Mouse (Mus musculus) WW6 (cell line): ENCODE data around the gene Chsy1.

Experiments
- DNase-seq: peaks from one replicate; pipeline ENCODE4 v3.0.0-alpha.2; 2013; ENCODE audit warnings: low read depth, low spot score

Chsy1 gene

DNA sequence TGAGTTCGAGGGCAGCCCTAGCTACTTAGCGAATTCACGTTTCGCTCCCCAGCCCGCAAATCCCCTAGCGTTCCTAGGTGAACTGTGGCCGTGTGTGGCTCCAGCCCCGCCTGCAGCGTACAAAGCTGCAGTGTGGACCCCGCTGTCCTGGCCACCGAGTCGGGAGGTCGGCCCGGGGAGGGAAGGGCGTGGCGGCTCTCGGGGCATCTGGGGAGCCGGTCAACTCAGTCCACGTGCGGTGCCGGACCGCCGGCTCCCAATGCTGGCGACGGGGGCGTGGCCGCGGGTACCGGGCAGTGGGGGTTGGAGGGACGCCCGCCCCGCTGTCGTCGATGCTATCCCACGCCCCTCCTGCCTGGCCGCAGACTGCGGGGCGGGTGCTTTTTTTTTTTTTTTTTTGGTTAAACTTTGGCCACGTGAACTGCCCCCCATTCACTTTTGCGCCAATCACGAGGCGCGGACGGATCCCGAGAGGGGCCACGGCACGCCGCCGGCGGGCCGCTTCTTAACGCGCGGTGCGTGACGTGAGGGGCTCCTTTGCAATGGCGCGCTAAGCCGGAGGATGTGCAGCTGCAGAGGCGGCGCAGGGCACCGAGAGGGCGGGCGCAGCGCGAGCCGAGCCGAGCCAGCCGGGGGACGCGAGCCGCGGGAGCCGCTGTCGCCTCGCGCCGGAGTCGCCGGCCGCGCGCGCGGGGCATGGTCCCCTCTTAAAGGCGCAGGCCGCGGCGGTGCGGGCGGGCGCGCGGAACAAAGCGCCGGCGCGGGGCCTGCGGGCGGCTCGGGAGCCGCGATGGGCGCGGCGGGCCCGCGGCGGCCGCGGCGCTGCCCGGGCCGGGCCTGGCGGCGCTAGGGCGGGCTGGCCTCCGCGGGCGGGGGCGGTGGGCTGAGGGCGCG is at the start of gene Chsy1:
Gene Chsy1, plus strand, starts transcription at position 555 of the 894 bp plus-strand sequence.
- peak; percentile 70 for DNase-seq

DNA sequence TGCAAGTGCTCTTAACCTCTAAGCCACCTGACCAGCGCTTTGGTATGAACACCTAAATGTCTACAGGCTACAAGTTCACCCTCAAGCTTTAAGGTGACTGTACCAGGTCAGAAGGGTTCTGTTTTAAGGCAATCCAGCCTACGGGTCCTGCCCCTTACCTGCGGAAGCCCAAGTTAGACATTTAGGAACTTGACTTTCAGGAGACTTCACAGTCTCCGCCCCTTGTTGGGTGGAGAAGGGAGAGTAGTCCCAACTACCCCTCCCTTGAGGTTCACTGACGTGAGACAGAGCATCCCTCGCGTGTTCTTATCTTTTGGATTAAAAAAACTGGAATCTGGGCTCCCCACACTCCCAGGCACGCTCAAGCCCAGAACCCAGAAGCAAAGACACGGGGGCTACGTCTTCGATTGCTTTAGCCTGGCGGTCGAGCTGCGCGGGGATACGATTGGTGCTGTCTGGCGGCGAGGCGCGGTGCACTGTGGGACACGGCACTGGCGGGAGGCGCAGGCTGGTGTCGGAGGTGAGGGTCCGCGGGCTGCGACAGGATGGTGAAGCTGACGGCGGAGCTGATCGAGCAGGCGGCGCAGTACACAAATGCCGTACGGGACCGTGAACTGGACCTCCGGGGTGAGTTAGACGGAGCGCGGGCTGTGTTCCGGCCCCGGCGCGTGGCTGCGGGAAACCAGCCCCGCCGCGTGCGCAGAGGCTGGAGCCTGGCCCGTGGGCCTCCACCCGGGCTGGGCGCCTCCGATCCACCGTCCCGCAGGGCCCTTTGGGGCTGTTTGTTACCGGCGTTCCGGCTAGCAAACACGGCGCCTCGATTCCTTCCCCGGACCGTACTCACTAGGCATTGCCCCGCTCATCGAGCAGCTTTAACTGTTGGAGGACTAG is 49.0 kb upstream of the Chsy1 start:
- DNase-seq: peak; percentile 74

DNA sequence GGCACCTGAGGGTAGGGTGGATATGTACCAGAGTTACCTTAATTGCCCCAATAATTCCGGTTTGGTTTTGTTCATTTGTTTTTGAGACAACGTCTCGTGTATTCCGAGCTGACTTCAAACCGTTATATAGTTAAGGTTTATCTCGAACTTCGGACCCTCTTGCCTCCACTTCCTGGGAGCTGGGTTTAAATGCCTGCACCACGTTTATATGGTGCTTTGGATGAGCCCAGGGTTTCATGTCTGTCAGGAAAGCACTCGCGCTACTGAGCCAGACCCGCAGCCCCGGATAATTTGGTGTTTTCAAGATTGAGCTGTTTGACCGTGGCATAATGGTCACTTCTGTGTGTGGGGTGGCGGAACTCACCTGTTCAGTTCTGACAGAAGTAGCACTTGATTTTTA is 48.3 kb upstream of the Chsy1 start:
- DNase-seq: no peak

DNA sequence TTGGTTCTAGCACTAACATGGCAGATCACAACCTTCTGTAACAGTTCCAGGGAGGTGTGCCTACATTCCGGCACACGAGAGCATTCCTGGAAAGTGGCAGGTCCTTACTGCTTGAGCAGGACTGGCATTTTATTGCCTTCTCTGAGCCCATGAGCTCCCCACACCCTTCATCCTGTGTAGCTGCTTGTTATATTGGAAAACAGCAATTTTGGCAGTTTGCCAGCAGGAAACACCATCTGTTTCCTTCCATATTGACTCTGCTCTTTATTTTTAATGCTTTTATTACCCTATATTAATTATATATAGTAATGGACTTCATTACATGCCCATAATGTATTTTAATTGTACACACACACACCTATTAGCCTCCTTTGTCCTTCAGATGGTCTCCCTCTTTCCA is 32.9 kb upstream of the Chsy1 start:
- no peak for DNase-seq

DNA sequence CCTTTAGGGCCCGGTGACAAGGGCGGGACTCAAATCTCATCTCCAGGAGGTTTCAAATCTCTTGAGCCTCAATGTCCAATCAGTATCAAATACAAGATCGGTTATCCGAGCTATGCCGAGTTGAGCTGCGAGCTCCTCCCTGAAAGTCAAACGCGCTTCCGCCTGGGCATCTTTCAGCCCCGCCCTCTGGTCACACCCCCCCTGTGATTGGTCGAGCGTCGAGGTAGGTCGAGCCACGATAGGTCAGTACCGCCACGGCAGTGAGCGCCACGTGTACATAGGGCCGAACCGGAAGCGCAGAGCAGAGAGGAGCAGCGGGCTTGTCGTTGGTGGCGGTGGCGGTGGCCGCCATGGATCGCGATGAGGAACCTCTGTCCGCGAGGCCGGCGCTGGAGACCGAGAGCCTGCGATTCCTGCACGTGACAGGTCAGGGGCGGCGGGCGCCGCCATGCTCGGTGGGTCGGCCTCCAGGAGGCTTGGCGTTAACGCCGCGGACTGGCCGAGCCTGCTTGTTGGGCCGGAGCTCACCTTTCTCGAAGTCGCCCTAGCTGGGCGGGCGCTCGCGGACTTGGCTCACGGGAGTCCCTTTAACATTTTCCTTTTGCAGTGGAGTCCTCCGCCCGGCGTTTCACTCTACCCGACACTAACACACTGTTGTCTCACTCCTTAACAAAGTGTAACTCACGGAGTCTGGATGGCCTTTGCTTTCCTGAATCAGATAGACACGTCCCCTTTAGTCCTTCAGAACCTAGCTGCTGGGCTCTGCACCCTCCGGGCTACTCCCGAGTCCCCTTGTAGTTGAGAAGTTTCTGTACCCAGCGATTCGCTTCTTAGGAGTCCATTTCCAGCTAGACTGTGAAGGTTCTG is 29.7 kb upstream of the Chsy1 start, which contains the start of gene Selenos:
Gene Selenos, plus strand, starts transcription at position 286 of the 867 bp plus-strand sequence.
- DNase-seq: peak; percentile 95

DNA sequence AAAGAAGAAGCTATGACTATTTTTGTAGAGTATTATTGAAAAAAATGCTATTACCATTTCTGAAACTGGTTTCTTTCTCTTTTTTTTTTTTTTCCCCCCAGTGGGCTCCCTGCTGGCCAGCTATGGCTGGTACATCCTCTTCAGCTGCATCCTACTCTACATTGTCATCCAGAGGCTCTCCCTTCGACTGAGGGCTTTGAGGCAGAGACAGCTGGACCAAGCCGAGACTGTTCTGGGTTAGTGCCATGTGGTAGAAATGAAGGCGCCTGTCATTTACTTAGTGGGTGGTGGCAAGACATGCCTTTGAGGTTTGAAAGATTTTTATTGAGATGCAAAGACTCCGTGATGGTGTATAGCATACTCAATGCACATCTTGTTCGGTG is 29.1 kb upstream of the Chsy1 start:
- DNase-seq: no peak

DNA sequence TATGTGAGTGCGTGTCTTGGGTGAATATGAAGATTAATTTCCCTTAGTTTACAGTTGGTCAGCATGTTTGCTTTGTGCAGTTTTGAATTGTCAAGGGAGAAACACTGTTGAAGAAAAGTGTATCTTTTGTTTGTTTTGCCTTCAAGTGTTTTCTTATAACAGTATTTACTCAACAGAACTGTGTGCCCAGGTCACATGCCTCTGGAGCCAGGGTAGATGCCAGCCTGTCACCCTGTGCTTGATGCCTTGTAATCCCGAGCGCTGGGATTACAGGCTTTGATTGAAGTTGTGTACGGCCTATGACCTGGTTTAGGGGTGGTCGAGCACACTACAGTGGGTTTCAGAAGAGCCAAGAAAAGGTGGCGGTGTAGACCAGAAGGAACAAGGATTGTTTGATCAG is 25.6 kb upstream of the Chsy1 start:
- no peak for DNase-seq

DNA sequence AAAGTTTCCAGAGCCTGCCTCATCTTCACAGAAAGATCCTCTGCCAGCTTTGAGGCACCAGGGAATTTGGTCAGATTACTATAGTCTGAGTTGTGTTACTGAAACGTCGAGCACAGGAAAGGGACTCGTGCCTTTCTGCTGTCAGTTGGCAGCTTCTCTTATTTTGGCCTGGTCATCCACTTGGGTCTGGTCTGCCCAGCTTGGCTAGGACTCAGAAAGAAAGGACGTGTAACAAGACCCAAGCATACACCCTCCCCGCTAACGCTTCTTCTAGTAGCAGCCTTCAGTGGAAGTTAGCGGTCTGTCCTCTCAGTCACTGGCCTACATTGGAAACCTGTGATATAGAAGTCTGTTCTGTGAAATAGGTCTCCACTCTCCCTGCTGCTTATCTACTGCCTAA is 24.8 kb upstream of the Chsy1 start:
- no peak for DNase-seq

DNA sequence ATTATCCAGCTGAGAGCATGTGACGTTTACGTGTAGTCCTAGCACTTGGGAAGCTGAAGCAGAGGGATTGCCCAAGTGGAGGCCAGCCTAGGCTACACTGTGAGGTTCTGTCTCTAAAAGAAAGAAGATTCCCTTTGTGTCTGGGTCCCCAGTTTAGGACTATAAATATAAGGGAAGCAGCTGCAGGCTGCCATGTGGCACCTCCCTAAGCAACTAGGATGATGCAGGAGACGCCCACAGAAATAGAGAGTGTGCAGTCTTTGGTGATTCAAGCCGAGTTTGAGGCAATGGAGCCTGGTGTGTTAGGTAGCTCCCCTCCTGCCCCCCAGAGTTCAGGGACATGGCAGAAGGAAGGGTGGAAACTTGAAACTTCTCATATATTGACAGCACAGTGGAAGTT is 21.7 kb upstream of the Chsy1 start:
- no peak for DNase-seq

DNA sequence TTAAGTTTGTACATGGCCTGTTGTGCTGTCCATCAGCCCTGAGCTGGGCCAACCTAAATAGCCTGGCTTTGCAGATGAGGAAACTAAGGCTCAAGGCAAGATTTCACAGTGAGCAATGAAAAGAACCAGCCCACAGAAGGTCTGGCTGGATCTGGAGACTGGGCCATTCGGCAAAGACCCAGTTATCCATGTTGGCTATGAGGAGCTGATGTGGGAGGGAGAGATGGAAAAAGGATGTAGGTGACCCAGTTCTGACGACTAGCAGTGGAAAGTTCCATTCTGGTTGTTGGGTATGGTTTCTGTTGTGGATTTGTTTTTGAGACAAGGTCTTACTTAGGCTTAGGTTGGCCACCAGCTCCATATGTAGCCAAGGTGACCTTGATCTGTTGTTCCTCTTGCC is 21.2 kb upstream of the Chsy1 start:
- DNase-seq: no peak

DNA sequence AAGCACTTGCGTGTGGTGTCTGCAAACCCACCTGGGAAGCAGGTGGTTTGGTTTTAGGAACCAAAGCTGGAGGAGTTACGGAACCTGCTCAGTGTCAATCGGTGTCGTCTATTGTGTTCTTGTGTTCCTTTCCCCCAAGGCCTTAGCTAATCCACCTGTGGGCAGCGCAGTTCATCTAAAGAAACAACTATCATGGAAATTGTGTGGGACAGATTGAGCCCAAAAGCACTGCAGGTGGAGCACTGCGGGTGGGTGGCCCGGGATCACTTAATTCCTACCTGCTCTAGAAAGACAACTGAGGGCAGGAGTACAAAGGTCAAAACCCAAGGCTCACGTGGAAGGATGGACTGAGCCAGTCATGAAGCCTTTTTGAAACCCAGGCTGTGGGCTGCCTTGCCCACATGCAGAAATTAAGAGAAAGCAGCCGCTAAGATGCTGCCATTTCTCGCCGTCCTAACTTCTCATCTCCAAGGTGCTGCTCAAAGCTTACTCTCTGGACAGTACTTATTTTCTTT is 18.6 kb upstream of the Chsy1 start:
- DNase-seq: no peak

DNA sequence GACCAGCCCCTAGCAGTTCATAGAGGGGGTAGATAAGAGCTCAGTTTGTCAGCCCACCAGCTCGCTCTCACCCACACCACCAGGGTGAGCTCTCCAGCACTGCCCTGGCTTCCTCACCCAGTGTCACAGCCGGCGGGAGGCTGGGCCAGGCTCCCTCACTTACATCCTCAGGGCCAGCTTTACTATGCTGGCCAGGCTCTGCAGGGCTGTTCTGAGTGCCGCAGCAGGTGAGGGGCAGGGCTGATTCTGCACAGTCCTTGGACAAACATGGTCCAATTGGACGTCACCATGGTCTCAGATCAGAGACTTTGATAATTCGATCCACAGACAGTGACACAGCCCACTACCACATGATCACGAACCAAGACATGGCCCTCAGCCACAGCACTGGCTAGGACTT is 17.8 kb upstream of the Chsy1 start:
- DNase-seq: no peak

DNA sequence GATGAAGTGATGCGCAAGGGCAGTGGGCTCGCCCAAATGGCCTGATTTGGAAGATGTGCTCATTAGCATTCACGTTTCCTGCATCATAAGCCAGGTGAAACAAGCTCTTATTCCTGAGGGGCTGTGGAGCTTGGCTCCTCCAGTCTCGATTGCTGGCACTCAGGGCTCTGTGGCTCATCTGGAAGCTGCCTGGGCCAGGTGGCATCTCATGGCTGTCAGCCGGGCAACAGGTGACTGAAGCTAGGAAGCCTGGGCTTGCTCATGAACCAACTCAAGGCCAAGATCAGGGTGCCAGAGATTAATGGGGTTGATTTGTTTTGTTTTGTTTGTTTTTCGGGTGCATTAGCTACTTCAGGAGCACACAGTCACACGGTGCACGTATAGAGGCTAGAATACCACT is 16.7 kb upstream of the Chsy1 start:
- DNase-seq: no peak

DNA sequence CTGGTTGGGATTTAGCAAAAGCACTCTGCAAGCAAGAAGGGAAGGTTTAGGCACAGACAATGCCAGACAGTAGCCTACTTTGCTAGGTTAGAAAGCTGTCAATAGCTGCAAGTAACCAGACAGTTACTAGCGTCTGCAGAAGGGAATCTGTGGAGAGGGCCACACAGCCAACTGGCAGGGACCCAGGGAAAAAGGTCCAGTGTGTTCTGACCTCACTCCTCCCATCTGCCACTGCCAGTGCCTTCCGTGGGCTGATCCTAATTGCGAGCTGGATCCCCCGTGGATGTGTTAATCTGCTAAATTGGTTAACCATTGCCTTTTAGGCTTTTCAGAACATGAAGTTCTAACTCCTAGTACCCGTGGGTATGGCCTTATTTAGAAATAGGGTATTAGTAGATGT is 15.2 kb upstream of the Chsy1 start:
- DNase-seq: no peak

DNA sequence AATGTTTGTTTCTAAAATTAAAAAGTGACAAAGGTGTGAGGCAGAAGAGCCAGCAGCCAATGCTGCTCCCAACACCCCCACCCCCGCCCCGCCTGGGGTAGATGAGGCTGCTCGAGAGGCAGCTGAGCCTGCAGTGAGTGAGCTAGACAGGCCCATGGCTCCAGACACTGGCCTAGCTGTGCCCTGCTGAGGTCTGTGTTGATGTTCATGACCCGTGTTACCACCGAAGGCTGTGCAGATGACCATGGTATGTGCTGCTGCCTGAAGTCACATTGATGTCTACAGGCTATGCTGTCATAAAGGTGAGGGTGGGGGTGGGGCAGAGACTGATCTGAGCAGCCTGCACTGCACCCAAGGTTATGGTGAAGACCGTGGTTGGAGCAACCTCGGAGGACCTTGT is 10.5 kb upstream of the Chsy1 start:
- DNase-seq: no peak

DNA sequence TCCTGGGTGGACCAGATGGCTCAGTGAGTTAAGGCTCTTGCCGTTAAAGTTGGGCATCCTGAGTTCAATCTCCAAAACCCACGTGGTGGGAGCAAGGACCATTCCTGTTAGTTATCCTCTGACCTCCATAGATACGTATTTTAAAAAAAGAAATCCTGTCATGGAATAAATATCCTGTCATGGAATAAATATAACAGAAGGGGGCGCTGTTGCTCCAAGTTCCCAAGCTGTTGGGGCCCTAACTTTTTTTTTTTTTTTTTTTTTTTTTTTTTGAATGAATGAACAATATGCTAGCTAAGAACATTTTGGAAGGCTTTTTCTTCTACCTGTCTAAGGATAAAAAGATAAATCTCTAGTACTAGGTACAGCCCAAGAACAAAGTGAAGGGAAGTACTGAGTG is 7.4 kb upstream of the Chsy1 start:
- DNase-seq: no peak

DNA sequence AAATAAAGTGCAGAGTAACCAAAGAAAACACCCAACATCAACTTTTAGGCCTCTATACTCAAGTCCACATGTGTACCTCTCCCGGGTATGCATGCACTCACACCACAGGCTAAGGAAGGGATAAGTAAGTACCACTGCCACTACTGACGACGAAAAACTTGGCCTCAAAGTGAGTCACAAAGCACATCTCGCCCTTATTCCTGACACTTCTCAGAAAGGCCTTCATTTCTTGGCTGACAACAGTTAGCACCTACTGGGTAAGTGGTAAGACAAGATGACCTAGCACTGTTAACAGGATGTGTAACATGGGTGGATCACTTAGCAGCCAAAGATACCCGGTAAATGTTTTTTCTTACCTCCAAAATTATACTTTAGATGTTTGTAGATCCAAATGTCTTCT is 4.8 kb upstream of the Chsy1 start:
- no peak for DNase-seq

DNA sequence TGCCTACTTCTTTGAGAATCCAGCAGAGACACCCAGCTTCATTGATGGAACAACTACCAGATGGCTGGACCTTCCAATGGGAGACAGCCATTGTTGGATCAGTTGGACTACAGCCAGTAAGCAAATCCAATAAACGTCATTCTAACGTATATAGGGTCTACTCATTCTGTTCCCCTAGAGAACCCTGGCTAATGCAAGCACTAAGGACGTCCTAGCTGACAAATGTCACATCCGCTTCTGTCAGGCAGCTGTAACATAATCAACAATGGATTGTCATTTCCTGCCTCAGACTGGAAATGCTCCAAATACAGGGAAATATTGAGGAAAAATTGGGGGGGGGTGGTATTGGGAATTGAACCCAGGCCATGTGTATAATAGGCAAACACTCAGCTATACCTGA is 3.5 kb upstream of the Chsy1 start:
- DNase-seq: no peak

DNA sequence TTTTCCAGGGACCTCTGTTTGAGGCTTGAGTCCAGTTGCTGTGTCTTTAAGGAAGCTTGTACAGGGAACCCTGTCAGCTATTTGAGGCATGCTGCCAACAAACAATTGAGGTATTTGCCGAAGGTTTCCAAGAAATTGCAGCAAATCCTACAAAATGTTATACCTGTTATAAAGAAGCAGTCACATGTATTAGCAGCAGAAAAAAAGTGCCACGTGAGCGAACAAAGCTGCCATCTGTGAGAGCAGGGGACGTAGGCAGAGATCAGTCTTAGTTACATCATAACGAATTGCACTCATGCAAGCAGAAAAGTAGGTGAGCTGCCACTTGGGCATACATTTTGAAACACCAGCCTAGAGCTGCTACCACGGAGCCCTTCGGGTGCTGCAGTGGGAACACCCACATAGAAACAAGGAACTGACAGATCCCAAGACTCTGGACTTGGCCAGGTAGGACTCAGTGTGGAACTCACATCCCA is 2.7 kb upstream of the Chsy1 start:
- DNase-seq: no peak

DNA sequence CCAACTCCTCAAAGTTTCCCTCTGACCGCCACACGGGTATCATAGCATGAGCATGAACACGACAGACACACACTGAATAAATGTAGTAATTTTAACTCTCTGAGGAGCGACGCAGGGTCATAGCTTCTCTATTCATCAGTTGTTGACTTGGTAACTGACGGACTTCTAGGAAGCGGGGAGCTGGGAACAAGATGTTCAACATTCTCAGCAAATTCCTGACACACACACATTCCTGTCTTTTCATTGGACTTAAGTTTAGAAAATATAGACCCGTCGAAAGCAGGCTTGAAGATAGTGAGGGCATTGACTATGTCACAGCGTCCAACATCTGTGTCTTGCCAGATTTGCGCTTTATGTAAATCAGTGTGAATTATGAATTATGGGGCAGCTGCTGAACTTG is 2.1 kb upstream of the Chsy1 start:
- DNase-seq: no peak

DNA sequence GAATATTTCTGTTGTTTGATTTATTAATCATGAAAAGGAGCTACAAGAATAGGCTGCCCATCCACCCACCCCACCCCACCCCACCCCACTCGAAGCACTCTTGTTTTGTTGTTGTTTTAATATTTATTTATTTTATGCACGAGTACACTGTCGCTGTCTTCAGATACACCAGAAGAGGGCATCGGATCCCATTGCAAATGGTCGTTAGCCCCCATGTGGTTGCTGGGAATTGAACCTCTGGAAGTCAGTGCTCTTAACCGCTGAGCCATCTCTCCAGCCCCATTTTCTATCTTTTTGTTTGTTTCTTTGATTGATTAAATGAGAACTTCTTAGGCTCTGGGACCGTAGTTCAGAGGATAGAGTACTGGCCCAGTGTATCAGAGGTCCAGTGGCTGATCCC is 1.4 kb upstream of the Chsy1 start:
- DNase-seq: no peak
